Mouse (Mus musculus) inflammation-experienced regulatory T-cells, adult 6 months (primary cell): ENCODE data around the gene Cog1. TPM values are rescaled to one million over a fixed set of nuclear protein-coding genes. Genes with fewer than 3 reads are reported as not detected.

ENCODE experiments used
- ATAC-seq: one replicate; pipeline ENCODE4 v1.8.0; 2017
- polyA plus RNA-seq, 3 experiments: library from polyadenylated mRNA; unstranded; fragments of 100-300 nt; shearing (Covaris generic); gene quantifications; one replicate each; pipeline ENCODE4 v1.2.1; 2017

Gene Cog1
- 10 to 100 TPM; 14.9 to 16.9 (median 15.8) TPM for polyA plus RNA-seq

- peak; percentile 31 for ATAC-seq
Observed at GRCm38 (mm10) chr11:113648690-113649352, at the start of gene Cog1. Cog1 (plus strand) TSS chr11:113649169.

- ATAC-seq: no peak
Observed at GRCm38 (mm10) chr11:113600526-113601245, 48.3 kb upstream of the Cog1 start.

- no peak for ATAC-seq
Observed at GRCm38 (mm10) chr11:113601616-113602343, 47.2 kb upstream of the Cog1 start.

- no peak for ATAC-seq
Observed at GRCm38 (mm10) chr11:113607556-113607955, 41.4 kb upstream of the Cog1 start.

- ATAC-seq: no peak
Observed at GRCm38 (mm10) chr11:113609581-113609980, 39.4 kb upstream of the Cog1 start.

- no peak for ATAC-seq
Observed at GRCm38 (mm10) chr11:113610266-113610665, 38.7 kb upstream of the Cog1 start.

- ATAC-seq: no peak
Observed at GRCm38 (mm10) chr11:113611112-113611646, 37.8 kb upstream of the Cog1 start.

- ATAC-seq: peak; percentile 48
Observed at GRCm38 (mm10) chr11:113611664-113612611, 37.0 kb upstream of the Cog1 start.

GRCm38 (mm10) chr11:113614476-113614875 is 34.5 kb upstream of the Cog1 start:
- ATAC-seq: no peak

- peak; percentile 50 for ATAC-seq
Observed at GRCm38 (mm10) chr11:113617132-113617911, 31.6 kb upstream of the Cog1 start.

GRCm38 (mm10) chr11:113618303-113618671 is 30.7 kb upstream of the Cog1 start:
- ATAC-seq: no peak

- peak; percentile 69 for ATAC-seq
Observed at GRCm38 (mm10) chr11:113618672-113619419, 30.1 kb upstream of the Cog1 start, which contains the start of gene Sstr2. Sstr2 (plus strand) TSS chr11:113619342.

GRCm38 (mm10) chr11:113619420-113620080 is 29.4 kb upstream of the Cog1 start:
- no peak for ATAC-seq

- no peak for ATAC-seq
Observed at GRCm38 (mm10) chr11:113621001-113621400, 28.0 kb upstream of the Cog1 start.

- ATAC-seq: no peak
Observed at GRCm38 (mm10) chr11:113622028-113622427, 26.9 kb upstream of the Cog1 start.

- no peak for ATAC-seq
Observed at GRCm38 (mm10) chr11:113625437-113625836, 23.5 kb upstream of the Cog1 start.

- no peak for ATAC-seq
Observed at GRCm38 (mm10) chr11:113627785-113628184, 21.2 kb upstream of the Cog1 start.

- no peak for ATAC-seq
Observed at GRCm38 (mm10) chr11:113630642-113631041, 18.3 kb upstream of the Cog1 start.

GRCm38 (mm10) chr11:113631302-113631701 is 17.7 kb upstream of the Cog1 start:
- no peak for ATAC-seq

- ATAC-seq: no peak
Observed at GRCm38 (mm10) chr11:113631862-113632261, 17.1 kb upstream of the Cog1 start.
